Mouse (Mus musculus) fat pad, adult 2 months (tissue): ENCODE measurements around the gene Gm20388.

Source experiments
- DNase-seq: peaks from one replicate; pipeline ENCODE4 v3.0.0-alpha.2; 2011; ENCODE audit warnings: low read depth, low spot score; ENCODE audit errors: extremely low read depth

Gm20388 gene

DNA sequence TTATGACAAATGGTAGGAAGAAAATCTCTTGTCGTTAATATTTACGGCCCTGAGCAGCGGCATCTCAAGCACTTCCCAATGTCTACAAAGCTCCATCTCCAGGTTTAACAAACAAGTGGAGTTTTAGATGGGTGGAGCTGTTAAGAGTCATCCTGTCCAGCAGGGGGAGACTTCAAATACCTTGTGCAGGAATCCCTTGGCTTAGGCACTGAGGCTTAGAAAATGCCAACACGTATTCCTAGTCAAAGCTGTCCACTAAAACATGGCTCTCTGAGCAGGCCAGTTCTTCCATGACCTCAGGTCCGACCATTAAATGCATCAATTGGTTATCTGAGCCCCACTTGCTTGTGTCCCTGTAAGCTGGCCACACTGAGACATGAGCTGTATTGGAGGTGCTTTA, 1697.0 kb downstream of the Gm20388 start:
- DNase-seq, result no peak

DNA sequence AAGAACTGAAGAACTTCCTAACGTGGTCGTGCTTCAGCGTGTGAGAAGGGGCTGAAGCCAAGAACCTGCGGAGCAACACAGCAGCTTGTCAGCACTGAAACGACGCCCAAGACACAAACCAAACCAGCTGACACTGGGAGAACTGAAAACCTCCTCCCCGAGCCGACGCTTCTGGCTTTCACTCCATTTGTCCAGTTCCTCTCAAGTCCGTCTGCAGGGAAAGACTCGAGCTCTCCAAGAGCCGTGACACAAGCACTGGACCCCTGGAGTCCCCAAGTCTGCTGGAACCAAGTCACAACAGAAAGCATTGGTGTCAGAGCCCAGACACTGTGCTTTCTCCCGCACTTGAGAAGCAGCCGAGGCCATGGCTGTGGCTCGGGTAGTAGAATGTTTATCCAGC, 1698.6 kb downstream of the Gm20388 start:
- no peak for DNase-seq

GRCm38 (mm10) chr8:121609916-121610315, 1699.3 kb downstream of the Gm20388 start:
- no peak for DNase-seq

- DNase-seq, result no peak
Observed at GRCm38 (mm10) chr8:121613419-121613818, 1702.8 kb downstream of the Gm20388 start.

DNA sequence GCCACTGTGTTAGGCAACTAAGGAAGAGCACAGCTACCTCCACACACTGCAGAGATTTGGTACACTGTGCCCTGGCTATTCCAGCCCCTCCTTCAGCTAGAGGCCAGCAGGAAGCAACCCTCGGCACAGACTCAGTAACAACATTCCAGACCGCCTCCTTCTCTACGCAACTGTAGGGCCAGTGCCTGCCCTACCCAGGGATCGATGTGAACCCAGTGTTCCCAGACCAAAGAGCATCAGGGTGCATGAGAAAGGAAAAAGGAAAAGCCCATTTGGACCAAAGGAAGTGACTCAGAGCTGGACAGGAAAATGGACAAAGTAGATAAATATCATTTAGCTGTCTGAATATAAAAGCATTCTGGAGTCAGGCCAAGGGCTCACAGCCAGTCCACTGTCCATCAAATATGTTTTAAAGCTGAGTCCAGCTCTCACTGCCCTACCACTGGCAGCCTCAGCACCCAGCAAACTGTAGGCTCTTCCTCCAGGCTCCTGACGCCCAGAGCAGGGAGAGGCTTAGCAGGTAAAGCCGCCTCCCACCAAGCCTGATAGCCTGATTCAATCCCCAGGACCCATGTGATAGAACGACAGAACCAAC, 1708.9 kb downstream of the Gm20388 start:
- DNase-seq, result peak; percentile 26

- DNase-seq, result no peak
Observed at GRCm38 (mm10) chr8:121620801-121621516, 1710.3 kb downstream of the Gm20388 start.

GRCm38 (mm10) chr8:121621879-121622278, 1711.2 kb downstream of the Gm20388 start:
- no peak for DNase-seq

DNA sequence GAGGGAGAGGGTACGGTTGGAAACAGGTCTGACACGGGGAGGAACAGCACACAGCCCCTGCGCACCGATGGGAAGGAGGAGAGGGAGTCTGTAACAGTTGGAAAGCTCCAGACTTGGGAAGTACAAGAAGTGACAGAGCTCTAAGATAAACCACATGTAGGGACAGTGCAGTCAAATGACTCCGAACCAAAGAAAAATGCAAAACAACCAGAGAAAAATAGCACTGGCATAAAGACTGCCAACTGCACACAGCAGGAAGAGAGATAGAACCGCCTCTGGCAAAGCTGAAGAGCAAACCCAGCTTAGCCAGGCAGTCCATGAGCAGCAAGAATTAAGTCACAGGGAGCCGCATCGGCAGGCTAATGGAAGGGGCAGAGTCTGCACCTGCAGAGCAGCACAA, 1712.4 kb downstream of the Gm20388 start:
- DNase-seq, result no peak

DNA sequence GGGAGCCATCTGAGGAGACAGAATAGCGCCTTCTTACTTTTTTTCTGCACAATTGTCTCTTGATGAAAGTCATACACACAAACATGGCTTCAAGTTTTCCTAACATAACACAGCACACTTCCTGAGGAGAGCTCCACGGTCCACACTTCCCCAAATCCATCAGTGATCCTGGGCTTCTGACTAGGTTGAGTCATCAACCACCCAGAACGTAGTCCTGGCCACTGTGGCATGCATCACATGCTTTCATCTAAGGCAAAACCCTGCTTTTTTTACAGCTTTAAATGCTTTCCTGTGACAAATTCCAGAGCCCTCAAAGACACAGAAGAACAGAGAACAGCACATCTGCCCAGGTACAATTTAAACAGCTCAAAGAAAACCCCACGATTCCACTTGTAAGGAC, 1718.0 kb downstream of the Gm20388 start:
- no peak for DNase-seq

DNA sequence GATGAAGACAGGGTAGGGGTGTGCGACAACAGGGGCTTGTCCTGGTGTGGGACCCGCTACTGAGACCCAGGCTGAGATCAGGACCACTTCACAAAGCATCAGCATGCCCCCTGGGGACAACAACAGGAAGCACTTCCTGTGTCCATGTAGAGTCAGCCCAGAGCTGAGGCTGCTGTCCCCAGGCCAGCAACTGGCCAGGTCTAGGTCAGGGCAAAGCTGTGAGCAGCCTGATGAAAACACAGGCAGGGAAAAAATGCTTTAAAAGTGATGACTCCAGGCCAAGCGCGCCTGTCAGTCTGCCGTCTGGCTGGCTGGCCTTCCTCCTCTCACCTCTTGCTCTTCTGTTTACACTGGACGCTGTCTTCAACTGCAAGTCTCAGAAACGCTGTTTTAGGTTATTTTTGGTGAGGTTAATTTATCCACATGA, 1721.0 kb downstream of the Gm20388 start:
- no peak for DNase-seq

- DNase-seq, result no peak
Observed at GRCm38 (mm10) chr8:121632401-121632800, 1721.8 kb downstream of the Gm20388 start.

DNA sequence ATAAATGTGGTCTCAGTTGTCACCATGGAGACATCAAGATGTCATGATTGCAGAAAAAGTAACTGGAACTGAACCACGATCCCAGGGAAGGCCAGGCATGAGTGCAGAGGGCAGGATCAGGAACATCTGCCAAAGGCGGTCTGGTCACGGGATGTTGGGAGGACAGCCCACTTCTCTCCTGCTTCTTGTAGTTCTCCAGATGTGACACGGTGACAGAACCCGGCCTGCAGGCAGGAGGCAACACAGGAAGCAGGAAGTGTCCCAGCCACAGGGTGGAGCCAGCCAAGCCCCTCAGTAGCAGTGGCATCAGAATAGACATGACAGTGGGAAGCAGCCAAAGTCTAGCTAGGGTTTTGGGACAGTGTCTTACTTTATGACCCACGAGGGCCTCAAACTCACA, 1724.9 kb downstream of the Gm20388 start:
- no peak for DNase-seq

- no peak for DNase-seq
Observed at GRCm38 (mm10) chr8:121636180-121636579, 1725.5 kb downstream of the Gm20388 start.

GRCm38 (mm10) chr8:121642804-121643203, 1732.2 kb downstream of the Gm20388 start:
- no peak for DNase-seq

DNA sequence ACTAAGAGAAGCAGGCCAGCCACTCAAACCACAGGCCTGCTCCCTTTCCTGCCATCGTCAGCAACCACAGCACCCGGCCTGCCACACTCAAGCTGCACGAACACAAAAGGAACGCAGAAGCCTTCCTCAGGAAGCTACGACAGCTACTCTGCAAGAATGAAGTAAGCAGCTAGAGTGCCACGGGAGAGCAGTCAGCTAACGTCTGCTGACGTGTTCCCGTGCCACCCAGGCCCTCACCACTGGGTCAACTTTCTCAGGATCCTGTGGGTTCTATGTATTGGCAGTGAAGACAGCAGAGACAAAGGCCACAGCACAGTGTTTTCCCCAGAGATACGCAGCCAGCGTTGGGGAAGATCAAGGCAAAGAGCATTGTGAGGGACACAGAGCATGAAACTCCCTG, 1732.7 kb downstream of the Gm20388 start:
- DNase-seq, result no peak

GRCm38 (mm10) chr8:121647511-121648215, 1737.0 kb downstream of the Gm20388 start:
- DNase-seq, result no peak

DNA sequence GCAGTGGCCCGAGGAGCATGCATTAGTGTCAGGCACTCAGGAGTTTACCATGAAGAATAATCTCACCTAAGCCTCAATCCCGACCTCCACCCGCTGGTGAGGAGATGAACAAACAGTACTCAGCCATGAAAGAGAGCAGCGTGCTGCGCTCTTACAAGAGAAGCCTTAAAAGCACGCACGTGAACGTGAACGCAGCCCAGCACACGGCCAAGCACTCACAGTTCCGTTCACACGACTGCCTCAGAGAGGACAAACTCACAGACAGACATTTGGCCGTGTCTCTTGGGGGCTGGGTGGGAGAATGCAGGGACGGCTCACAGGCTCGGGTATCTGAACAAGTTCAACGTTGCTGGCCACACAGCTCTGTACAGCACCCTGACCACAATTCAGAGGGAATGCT, 1737.8 kb downstream of the Gm20388 start:
- no peak for DNase-seq

DNA sequence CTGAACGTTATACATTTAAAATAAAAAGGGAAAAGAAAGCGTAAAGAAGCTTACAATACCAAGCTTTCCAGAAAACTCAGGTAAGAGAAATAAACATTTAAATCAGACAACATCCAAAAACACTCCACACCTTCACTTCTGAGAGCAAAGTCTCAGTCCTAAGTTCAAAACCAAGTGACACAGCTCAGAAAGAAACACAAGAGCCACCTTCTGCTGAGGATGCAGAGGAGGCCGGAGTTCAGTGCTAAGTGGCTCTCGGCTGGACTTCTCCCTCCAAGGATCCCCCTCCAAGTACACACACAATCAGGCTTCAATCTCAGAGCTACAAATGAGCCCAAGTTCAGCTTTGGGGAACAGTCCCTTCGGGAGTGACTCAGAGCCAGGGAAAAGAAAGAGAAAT, 1738.8 kb downstream of the Gm20388 start:
- DNase-seq, result no peak

DNA sequence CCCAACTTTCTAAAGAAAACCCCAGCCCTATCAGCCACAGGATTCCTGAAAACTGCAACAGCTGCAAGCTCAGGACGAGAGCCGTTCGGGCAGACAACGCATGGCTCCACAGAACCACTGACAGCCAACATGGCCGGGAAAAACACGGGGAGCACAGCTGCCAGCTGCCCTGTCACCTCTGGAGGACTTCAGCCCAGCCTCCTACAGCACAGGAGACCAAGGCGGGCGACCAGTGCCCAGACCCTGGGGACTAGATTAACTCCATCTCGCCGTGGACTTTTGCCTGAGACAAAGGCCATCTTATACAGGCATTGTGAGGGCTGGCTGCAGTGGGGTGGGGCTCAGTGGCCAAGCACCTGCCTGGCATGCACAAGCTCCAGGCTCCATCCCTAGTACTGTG, 1739.3 kb downstream of the Gm20388 start:
- no peak for DNase-seq

DNA sequence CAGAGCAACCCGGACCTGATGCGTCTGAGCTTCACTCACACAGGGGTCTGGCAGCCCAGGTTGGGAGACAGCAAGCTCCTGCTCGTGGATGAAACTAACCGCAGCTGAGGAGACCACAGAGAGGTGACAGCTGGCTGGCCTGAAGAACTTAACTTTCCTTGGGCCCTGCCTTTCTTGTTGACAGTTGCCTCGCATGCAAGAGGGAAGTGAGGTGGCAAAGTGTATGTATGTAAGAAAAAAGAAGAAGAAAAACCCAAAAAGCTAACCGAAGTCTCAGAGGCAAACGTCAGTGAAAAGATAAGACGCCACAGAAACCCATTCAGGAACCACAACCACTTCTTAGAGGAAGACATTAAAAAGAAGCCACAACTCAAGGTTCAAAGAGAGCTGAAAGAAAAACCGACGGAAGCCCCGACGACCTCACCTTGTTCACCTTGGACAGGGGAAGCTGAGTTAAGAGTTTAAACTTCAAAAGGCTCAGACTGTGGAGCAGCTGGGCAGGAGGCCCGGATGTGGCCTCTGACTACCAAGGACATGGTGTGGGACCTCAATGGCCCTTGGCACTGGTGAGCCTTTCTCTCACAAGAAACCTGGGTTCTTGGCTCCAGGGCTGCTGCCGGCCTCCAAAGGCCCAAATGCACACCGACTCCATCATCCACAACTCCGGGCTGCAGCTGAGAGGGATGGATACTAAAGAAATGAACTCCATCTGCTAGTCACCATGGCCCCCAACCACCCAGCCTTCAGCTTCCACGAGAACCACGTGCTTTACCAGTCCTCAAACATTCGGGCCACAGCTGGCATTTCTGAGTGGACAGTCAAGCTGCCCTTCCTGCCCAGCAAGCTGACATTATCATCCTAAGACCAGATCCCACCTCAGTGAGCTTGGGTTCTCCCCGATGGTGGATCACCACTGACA, 1740.0 kb downstream of the Gm20388 start:
- DNase-seq, result no peak

- DNase-seq, result no peak
Observed at GRCm38 (mm10) chr8:121651308-121651873, 1740.8 kb downstream of the Gm20388 start.
